Mouse (Mus musculus): Measurements from ENCODE around the gene Krt12. TPM values are rescaled to one million over a fixed set of nuclear protein-coding genes. Genes with fewer than 3 reads are reported as not detected.
A peak's percentile ranks its signal among the peaks of the same experiment; 100 is the strongest.

Gene Krt12
- total RNA-seq (2021), result not detected
- long read RNA-seq, experiment 1, result 0 reads
- long read RNA-seq, experiment 2, result 0 reads

- no peak for DNase-seq (ENCODE audit: low spot score in 2 of 2)
These were observed at the start of gene Krt12 for GRCm38 (mm10) chr11:99422159-99422558. Gene Krt12 (minus strand): TSS chr11:99422259.

DNA sequence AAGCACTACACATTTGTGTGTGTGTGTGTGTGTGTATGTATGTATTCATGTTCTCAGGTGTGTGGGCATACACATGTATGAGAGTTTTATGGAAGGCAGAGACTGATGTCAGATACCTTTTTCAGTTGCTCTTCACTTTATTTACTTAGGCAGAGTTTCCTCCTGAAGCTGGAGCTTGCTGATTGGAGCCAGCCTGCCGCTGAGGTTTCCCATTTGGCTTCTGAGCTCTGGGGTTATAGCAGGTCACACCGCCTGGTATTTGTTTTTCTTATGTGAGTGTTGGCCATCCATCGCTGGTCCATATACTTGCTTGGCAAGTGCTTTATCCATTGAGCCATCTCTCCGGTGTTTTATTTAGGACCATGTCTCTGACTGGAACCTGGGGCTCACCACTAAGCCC lies 47.2 kb upstream of the Krt12 start:
- no peak for DNase-seq (ENCODE audit: low spot score in 2 of 2)

DNA sequence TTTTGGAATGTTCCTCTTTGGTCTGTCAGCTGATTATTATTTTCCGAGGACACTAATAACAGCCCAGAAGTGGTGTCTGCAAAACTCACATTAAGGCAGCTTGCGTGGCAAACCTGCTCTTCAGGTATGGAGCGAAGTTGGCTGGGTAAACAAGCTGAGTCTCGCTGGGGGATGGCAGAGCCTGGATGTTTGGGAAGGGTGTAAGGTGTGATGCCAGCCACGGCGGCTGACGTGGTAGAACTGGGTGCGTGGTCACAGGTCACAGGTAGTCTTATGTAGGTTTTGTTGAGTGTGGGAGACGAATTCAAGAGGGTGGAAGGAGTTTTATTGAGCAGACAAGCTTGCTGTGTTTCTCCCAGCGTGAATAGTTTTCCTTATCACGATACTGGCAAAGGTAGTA lies 46.5 kb upstream of the Krt12 start:
- DNase-seq (ENCODE audit: low spot score in 2 of 2), result no peak

DNA sequence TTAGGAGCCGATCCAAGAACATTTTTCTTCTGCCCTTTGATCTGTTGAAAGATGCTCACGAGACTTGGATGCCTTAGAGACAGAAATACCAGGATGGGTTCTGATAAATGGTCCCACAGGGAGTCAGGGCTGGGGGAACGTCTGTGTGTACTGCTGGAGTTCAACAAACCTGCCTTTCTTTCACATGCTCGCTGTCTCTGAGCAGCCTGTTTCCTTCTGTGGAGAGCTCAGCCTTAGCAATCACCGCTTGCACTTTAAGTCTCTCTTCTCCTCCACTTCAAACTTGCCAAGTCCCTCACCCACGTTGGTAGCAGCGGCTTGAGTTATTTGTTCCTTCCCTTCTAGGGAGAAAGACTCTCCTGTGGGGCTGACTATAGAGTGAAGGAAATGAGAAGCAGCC lies 44.3 kb upstream of the Krt12 start:
- no peak for DNase-seq (ENCODE audit: low spot score in 2 of 2)

- peak; percentile 75 to 79 for DNase-seq (ENCODE audit: low spot score in 2 of 2)
These were observed 42.8 kb upstream of the Krt12 start for GRCm38 (mm10) chr11:99464836-99465235.

DNA sequence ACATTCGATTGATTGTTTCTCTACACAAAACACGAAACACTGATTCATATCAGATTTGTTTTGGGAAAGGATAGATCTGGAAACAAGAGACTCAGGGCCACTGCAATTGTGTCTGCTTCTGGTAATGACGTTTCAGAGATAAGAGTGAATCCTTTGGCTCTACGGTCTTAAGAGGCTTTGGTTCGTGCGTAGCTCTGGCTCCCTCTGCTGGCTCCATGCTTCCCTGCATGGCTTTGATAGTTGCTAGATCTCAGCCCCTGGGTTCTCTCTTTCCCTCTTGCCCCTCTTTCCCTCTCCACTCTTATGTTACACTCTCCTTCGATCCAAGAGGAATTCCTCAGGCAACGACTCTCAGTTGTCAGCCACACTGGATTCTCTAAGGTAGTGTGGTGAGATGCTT lies 41.1 kb upstream of the Krt12 start:
- DNase-seq (ENCODE audit: low spot score in 2 of 2), result peak; percentile 59 to 63

- no peak for DNase-seq (ENCODE audit: low spot score in 2 of 2)
These were observed 39.7 kb upstream of the Krt12 start for GRCm38 (mm10) chr11:99461736-99462135.

- no peak for DNase-seq (ENCODE audit: low spot score in 2 of 2)
These were observed 36.8 kb upstream of the Krt12 start for GRCm38 (mm10) chr11:99458887-99459286.

GRCm38 (mm10) chr11:99454759-99455158 lies 32.7 kb upstream of the Krt12 start:
- DNase-seq (ENCODE audit: low spot score in 2 of 2), result no peak

- DNase-seq (ENCODE audit: low spot score in 2 of 2), result no peak
These were observed 32.0 kb upstream of the Krt12 start for GRCm38 (mm10) chr11:99454044-99454443.

GRCm38 (mm10) chr11:99448769-99449168 lies 26.7 kb upstream of the Krt12 start:
- no peak for DNase-seq (ENCODE audit: low spot score in 2 of 2)

GRCm38 (mm10) chr11:99441220-99441619 lies 19.2 kb upstream of the Krt12 start:
- no peak for DNase-seq (ENCODE audit: low spot score in 2 of 2)

- DNase-seq (ENCODE audit: low spot score in 2 of 2), result no peak
These were observed 17.4 kb upstream of the Krt12 start for GRCm38 (mm10) chr11:99439465-99439864.

DNA sequence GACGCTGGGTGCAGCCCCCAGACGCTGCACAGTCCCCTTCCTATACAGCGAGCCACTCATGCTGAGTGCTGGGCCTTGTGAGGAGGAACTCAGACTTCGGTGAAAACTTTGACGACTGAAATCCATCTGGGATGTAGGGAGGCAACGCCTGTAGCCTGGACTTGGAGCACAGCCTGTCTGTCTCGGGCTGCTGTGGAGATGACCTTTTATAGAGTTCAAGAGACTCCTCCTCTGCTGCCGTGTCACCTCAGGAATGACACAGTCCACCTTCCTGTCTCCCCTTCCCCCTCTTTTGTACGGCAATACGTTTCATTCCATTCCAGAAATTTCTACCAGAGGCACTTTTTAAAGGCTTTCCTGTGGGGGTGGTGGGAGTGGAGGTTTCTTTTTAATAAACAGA lies 15.9 kb upstream of the Krt12 start, which contains the start of gene Krt20:
TSS of gene Krt20 (minus strand) at position 179 of the 400 bp plus-strand sequence.
- no peak for DNase-seq (ENCODE audit: low spot score in 2 of 2)

DNA sequence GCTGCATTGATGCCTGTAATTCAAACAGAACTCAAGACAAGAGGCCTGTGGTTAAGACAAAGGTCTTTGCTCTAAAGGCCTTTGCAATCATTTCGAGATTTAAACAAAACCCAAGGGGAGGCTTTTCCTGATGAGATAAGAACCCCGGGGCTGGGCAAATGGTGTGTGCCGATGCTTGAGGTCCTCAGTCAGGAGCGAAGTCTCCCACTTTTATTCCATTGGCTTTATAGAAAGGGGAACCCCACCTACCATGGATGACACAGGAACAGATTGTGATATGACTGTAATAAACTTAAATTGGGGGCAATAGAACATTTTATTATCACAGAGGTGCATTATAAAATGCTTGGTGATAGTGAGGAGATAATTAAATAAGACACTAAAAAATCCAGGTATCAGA lies 14.6 kb upstream of the Krt12 start:
- no peak for DNase-seq (ENCODE audit: low spot score in 2 of 2)

GRCm38 (mm10) chr11:99430670-99431069 lies 8.6 kb upstream of the Krt12 start:
- no peak for DNase-seq (ENCODE audit: low spot score in 2 of 2)

DNA sequence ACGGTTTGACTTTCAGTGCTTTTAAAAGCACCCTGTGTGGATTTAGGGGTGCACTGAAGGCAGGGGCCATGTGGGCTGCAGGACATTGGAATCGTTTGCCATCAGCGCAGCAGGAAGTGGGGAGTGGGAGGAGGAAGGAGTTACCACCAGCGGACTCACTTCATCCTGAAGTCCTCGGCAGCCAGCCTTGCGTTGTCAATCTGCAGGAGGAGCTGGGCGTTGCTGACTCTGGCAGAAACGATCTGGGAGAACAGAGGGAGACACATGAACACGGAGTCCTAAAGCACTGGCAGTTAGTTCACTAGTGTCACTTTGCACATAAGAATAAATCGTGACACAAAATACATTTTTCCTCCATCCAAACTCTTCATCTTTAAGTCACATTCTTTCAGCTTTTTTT lies 1.5 kb downstream of the Krt12 start:
- no peak for DNase-seq (ENCODE audit: low spot score in 2 of 2)

GRCm38 (mm10) chr11:99417819-99418218 lies 4.2 kb downstream of the Krt12 start:
- DNase-seq (ENCODE audit: low spot score in 2 of 2), result no peak

DNA sequence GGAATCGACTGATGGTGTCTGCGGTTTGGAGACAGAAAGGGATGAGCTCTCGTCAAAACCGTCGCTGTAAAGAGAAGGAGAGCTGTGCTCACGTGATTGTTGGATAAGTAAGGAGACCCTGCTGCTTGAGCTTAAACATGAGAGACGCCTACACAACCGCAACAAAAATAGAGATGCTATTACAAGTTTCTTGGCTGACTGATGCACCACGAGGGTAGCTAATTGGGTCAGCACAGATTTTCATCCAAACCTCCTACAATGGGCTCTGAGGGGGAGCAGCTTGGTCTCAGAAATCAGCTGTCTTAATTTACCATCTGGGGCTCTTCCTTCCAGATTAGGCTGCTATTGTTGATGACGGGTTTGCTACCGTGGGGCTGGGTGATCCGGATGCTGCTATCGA lies 5.2 kb downstream of the Krt12 start:
- DNase-seq (ENCODE audit: low spot score in 2 of 2), result no peak

DNA sequence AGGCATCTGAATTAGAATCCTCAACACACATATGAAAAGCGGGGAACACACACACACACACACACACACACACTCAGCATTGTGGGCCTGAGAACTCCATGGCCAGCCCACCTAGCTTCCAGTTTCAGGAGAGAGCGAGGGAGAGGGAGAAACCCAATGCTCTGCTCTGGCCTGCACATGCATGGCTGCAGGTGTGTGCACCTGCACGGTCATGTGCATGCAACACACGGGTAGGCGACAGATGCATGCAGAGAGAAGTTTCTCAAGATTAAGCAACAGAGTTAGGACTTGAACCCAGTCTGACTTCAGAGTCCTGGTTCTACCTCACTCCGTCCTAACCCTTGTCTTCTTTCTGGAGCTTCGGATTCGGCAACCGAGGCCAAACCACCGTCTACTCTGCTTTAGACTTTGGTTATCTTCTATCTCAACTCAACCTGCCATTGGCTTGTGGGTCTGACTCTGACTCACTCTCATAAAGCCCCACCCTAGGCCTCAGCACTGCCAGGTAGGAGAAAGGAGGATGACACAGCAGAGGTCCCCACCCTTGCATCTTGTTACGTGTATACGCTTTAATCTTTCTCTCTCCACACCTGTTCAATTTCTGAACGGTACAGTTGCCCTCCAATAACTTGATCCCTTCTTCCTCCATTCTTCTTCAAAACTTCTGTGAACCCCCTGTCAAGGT lies 7.5 kb downstream of the Krt12 start:
- DNase-seq (ENCODE audit: low spot score in 2 of 2), result no peak

- DNase-seq (ENCODE audit: low spot score in 2 of 2), result peak in 1 of 2 experiments; percentile 22
These were observed 8.8 kb downstream of the Krt12 start for GRCm38 (mm10) chr11:99413247-99413646.

DNA sequence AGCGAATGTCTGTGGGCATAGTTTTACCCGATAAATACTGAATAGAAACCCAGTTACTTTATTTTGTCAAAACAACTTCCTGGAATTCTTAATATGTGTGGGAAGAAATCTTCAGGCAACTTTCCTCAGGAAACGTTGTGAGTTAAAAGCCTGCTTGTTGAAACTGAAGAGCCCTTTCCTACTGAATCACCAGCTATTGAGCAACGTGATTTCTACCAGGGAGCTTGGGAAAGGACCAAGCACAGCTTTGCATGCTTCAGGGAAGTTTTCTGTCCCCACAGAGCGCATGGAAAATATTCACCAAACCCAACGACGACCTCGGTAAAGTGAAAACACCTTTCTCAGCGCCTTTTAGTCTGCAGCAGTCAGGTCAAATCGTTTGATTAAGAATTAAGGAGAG lies 15.9 kb downstream of the Krt12 start:
- DNase-seq (ENCODE audit: low spot score in 2 of 2), result no peak

DNA sequence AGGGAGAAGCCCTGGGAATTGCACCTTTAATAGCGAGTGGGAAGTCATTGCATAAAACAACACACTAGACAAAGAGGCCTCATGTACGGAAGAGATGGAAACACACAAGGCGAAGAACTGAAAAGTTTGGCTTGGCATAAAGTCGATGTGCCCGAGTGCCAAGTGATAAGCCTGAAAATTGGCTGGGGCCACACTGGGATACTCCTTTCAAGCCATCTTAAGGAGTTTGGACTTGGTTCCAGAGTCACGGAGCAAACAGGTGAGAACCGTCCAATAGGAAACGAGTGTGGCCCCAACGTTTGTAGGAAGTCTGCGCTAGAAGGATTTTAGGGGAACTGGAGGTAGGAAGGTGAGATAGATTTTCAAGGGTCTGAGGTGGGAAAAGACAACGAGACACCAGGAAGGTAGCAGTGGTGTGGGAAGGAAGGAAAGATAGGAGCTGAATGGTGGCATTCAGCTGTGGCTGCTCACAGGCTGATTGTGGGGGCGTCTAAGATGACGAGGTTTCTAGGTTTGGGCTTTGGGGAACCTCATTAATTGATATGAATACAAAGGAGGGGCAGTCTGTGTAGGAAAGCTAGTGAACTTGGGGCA lies 22.0 kb downstream of the Krt12 start:
- DNase-seq (ENCODE audit: low spot score in 2 of 2), result no peak

All from adrenal gland, adult 18-20 months (tissue).